Mouse (Mus musculus) adrenal gland (tissue): ENCODE measurements around the gene Vhl.

ENCODE experiments used
- intact Hi-C: fragments of 180-260 bp; cut with DNase I; formaldehyde crosslinking; loops from one replicate; pipeline ENCODE4 v1.15.1; 2025

Gene Vhl

DNA sequence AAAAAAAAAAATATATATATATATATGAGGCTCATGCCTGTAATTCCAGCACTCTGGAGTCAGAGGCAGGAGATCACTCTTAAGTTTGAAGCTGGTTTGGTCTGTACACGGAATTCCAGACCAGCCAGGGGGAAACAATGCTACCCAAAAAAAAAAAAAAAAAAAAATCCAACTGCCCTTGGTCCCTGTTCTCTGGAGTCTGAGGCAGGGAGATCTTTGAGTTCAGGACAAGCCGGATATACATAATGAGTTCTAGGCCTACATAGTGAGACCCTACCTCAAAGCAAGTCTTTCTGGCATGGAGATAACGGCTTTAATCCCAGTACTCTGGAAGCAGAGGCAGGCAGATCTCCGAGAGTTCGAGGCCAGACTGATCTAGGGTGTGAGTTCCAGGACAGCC is 373 bp upstream of the Vhl start:
- intact Hi-C loops = no loop called here

DNA sequence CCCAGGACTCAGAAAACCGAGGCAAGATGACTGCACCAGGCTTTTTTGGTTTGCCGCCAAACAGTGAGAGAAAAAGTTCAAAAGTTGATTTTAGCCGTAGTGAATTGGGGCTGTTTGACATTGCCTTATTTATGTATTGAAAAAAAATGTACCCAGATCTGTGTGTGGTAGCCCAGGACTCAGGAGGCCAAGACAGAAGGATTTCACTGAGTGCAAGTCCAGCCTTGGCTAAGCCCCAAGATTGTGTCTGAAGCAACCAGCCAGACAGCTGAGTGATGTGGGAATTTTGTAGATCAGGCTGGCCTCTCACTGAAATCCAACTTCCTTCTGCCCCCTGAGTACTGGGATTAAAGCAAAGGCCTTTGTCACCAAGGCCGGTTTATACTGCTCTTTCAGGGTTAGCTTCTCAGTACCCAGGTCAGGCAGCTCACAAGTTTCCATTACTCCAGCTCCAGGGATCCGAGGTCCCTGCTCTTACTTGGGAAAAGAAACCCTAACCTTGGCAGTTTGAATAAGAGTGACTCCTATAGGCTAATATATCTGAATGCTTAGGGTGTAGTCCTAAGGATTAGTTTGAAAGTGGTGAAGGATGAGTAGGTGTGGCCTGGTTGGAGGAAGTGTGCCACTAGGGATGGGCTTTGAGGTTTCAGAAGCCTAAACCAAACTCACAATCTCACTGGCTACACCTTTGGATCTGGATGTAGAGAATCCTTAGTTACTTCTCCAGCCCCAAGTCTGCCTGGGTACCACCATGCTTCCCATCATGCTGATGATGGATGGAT is 1.4 kb downstream of the Vhl start:
- intact Hi-C loops = no loop called here

- intact Hi-C loops = no loop called here
These were observed 6.6 kb downstream of the Vhl start for GRCm38 (mm10) chr6:113630322-113630721.

GRCm38 (mm10) chr6:113632863-113633262 is 9.1 kb downstream of the Vhl start:
- intact Hi-C loops = no loop called here

DNA sequence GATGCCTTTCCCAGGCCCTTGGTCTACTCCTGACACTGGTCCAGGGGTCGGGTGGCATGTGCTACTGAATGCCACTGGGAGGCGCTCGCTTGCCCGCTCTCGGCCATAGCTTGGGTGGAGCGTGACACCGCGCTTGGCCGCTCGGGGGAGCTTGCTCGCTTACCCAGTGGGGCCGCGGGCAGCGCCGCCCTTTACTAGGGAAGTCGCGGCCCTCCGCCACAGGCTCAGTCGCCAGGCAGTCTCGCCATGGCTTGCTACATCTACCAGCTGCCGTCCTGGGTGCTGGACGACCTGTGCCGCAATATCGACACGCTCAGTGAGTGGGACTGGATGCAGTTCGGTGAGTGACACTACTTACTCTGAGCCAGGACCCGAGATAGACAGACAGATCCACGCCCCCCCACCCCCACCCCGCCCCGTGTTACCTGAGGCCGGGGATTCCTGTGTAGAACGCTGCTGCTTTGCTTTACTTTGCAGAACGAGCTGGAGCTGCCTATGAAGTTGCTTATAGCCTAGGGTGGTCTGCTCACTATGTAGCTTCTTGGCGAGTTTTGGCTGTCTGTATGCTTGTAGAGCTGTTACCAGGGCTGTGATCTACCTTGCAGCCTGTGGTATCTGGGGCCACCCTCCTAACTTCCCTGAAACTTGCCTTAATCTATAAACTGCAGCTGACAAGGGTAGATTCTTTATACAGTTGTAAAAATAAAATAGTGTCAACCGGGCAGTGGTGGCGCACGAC is 14.7 kb downstream of the Vhl start, which contains the start of gene Irak2:
Gene Irak2 (plus strand): TSS at position 166 of the 739 bp plus-strand sequence.
- intact Hi-C loops = loop anchor here (2.0 kb wide), 1 partner anchor 42 kb away; no protein-coding TSS in a partner anchor

- intact Hi-C loops = loop anchor here (2.0 kb wide), 1 partner anchor 42 kb away; no protein-coding TSS in a partner anchor
These were observed 15.4 kb downstream of the Vhl start for GRCm38 (mm10) chr6:113639201-113639600.

GRCm38 (mm10) chr6:113642605-113643004 is 18.8 kb downstream of the Vhl start:
- intact Hi-C loops = no loop called here

DNA sequence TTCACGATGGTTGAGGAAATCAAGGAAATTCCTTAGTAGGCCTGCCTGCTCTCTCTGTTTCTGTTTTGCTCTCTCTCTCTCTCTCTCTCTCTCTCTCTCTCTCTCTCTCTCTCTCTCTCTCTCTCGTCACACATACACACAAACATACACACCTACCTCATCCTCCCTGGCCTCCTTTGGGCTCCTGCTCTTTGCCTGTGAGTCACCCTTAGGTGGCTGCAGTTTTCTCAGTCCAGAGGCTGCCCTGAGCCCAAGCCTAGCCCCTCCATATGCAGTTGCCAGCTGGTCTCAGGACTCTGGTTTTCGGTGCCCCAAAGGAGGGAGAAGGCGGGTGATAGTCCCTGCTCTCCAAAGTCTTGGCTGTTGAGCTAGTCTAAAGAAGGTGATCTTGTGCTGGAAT is 19.3 kb downstream of the Vhl start:
- intact Hi-C loops = no loop called here

DNA sequence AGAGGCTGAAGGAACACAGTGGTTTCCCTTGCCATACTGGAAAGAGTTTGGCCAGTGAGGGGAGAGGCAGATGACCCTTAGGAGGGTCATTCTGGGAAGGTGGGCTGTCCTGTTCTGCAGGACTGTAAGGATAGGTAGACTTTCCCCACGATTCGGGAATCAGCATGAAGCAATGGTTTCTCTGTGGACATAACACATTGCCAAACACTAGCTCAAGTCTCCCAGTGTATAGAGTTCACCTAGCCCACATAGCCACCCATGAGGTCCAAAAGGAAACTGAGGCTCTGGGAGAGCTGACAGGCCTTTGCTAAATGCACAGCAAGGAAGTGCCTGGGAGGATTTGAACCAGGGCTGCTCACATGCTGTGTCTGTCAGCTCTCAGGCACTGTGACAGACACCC is 20.2 kb downstream of the Vhl start:
- intact Hi-C loops = no loop called here

- intact Hi-C loops = no loop called here
These were observed 21.0 kb downstream of the Vhl start for GRCm38 (mm10) chr6:113644808-113645207.

- intact Hi-C loops = no loop called here
These were observed 25.8 kb downstream of the Vhl start for GRCm38 (mm10) chr6:113649346-113650196.

DNA sequence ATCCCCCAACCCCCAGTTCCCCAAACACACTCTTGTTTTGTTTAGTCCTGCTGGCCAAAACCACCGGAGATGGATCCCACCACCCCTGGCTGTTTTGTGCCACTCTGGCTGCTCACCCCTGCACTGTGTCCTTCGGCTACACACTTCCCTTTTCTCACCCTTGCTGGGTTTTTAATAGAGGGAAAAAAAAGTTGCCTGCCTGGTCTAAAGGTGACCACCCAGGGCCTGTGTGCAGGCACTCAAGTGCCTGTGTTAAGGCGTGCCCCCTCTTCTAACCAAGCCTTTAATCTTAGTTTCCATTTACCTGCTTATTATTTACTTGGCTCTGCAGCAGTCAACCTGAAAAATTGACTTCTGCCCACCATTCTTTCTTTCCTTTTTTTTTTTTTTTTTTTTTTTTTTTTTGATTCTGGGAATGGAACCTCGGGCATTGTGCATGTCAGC is 26.5 kb downstream of the Vhl start:
- intact Hi-C loops = no loop called here

DNA sequence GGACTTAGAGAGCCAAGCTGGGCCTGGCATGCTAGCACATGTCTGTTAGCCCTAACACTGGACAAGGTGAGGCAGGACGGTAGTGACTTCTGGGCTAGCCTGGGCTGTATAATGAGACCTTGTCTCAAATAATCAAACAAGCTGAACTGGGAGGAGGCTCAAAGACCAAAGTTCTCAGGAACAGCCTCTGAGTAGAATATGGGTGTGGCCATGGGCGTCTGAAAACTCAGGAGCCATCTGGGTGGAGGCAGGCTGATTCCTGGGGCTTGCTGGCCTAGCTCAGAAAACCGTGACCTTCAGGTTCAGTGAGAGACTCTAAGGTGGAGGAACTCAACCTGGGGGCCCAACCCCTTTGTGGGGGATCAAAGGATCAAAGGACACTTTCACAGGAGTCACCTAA is 27.9 kb downstream of the Vhl start:
- intact Hi-C loops = no loop called here

DNA sequence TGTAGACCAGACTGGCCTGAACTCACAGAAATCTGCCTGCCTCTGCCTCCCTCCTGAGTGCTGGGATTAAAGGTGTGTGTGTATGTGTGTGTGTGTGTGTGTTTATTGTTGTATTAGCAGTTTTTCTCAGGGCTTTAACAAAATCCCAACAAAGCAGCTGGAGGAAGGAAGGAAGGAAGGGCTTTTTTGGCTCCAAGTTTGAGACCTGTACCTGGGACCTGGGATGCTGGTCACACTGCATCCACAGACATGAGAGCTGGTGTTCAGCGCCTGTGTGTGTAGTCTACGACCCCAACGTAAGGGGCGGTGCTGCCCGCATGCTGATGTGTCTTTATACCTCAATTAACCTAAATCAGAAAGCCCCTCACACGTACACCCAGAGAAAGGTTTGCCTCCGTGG is 29.8 kb downstream of the Vhl start:
- intact Hi-C loops = no loop called here

- intact Hi-C loops = no loop called here
These were observed 30.3 kb downstream of the Vhl start for GRCm38 (mm10) chr6:113654102-113654501.

GRCm38 (mm10) chr6:113654753-113655397 is 31.1 kb downstream of the Vhl start:
- intact Hi-C loops = no loop called here

- intact Hi-C loops = no loop called here
These were observed 31.7 kb downstream of the Vhl start for GRCm38 (mm10) chr6:113655475-113655874.

DNA sequence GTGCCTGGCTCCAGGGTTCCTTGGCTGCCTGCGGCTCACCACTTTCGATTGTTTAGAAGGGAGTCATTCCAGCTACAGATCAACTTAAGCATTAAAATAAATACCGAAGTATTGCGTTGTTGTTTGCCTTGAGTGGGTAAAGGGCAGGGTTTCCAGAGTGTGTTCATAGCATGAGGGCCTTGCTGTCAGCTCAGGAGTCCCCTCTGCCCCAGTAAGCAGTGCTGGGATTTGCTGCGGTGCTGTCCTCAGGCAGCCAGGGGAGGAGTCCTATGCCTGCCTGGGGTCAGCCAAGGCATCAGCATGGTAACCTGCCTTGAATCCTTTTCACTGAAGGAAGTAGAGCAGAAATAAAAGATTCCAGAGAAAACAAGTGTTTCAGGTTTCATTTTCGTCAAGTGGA is 33.1 kb downstream of the Vhl start:
- intact Hi-C loops = no loop called here

- intact Hi-C loops = no loop called here
These were observed 34.5 kb downstream of the Vhl start for GRCm38 (mm10) chr6:113658226-113658625.

- intact Hi-C loops = no loop called here
These were observed 36.1 kb downstream of the Vhl start for GRCm38 (mm10) chr6:113659648-113660491.
